Mouse (Mus musculus): ENCODE data around the gene Dact2.

The Dact2 gene

GRCm38 (mm10) chr17:14172731-14173130 is 31.4 kb downstream of the Dact2 start:
- no peak for DNase-seq

- DNase-seq: no peak
Observed at GRCm38 (mm10) chr17:14172184-14172583, 31.9 kb downstream of the Dact2 start.

GRCm38 (mm10) chr17:14170961-14171479 is 33.1 kb downstream of the Dact2 start:
- DNase-seq: no peak

- DNase-seq: no peak
Observed at GRCm38 (mm10) chr17:14169431-14169830, 34.7 kb downstream of the Dact2 start.

- no peak for DNase-seq
Observed at GRCm38 (mm10) chr17:14167594-14167993, 36.5 kb downstream of the Dact2 start.

GRCm38 (mm10) chr17:14166746-14167432 is 37.2 kb downstream of the Dact2 start:
- DNase-seq: no peak

GRCm38 (mm10) chr17:14165934-14166610 is 38.0 kb downstream of the Dact2 start:
- DNase-seq: no peak

GRCm38 (mm10) chr17:14165332-14165876 is 38.7 kb downstream of the Dact2 start:
- DNase-seq: no peak

- DNase-seq: no peak
Observed at GRCm38 (mm10) chr17:14160846-14161245, 43.3 kb downstream of the Dact2 start.

GRCm38 (mm10) chr17:14157779-14158195 is 46.3 kb downstream of the Dact2 start:
- no peak for DNase-seq
